Comparison of ENCODE assay signal across 8 mouse cellular contexts in genomic region chr6:43021967-43022366, GRCm38 (mm10).
A peak's percentile ranks its signal among the peaks of the same experiment; 100 is the strongest.
DNase-seq lines count a peak whose midpoint lies in the region; ATAC-seq and TF ChIP-seq lines count a peak whose summit lies in the region.

No protein-coding gene starts in this region.

- H3K27me3 ChIP-seq in heart, adult 2 months (ENCODE audit: control insufficient read depth, insufficient read depth, low read length): no peaks in the 10 kb centered on the region
- H3K27me3 ChIP-seq in midbrain, embryonic 10.5 days (ENCODE audit: low read depth, poor library complexity, severe bottlenecking): no peaks in the 10 kb centered on the region
- no peaks in the 10 kb centered on the region for H3K27me3 ChIP-seq in midbrain, embryonic 16.5 days (ENCODE audit: control insufficient read depth, insufficient read depth, low read depth, low read length)

- H3K4me2 ChIP-seq in midbrain, embryonic 16.5 days (ENCODE audit: low read length): no peak overlapping the region

- no peaks in the 10 kb centered on the region for H3K4me1 ChIP-seq in heart, adult 2 months (ENCODE audit: control insufficient read depth, insufficient read depth, low read length)
- no peaks in the 10 kb centered on the region for H3K4me1 ChIP-seq in midbrain, embryonic 10.5 days
- H3K4me1 ChIP-seq in midbrain, embryonic 16.5 days (ENCODE audit: control insufficient read depth, insufficient read depth, low read length): no peaks in the 10 kb centered on the region
- no peaks in the 10 kb centered on the region for H3K4me1 ChIP-seq in bone marrow, adult 2 months (ENCODE audit: control insufficient read depth, insufficient read depth, low read length)

- intact Hi-C loops in heart, adult 2 months (cut with DNase I): loop anchor here (5.0 kb wide), 1 partner anchor 275 kb away; no protein-coding TSS in a partner anchor
- intact Hi-C loops in left cerebral cortex, postnatal 25 days (cut with DNase I): loop anchor here (2.0 kb wide), 1 partner anchor 275 kb away; no protein-coding TSS in a partner anchor

- peak; percentile 79 for TF ChIP-seq CTCF in heart, adult 2 months (IDR thresholded peaks at IDR 0.05)
- TF ChIP-seq CTCF in bone marrow, adult 2 months (IDR thresholded peaks at IDR 0.05; ENCODE audit: control insufficient read depth, insufficient read depth, low read length): peak; percentile 18; the same call in 1 of the 2 replicates

- no peak for TF ChIP-seq POLR2A in heart, adult 2 months (IDR thresholded peaks at IDR 0.05; ENCODE audit: insufficient read depth, low read depth, low read length)
- TF ChIP-seq POLR2A in bone marrow, adult 2 months (IDR thresholded peaks at IDR 0.05; ENCODE audit: borderline replicate concordance, control insufficient read depth, low read depth, low read length): no peak

- H3K9me3 ChIP-seq in midbrain, embryonic 10.5 days (replicated peaks): no peaks in the 10 kb centered on the region
- H3K9me3 ChIP-seq in midbrain, embryonic 16.5 days (replicated peaks; ENCODE audit: control insufficient read depth, low read length, poor library complexity, severe bottlenecking): no peaks in the 10 kb centered on the region

- H3K4me3 ChIP-seq in heart, adult 2 months: no peak overlapping the region
- no peak overlapping the region for H3K4me3 ChIP-seq in midbrain, embryonic 10.5 days
- no peak overlapping the region for H3K4me3 ChIP-seq in midbrain, embryonic 16.5 days (ENCODE audit: low read depth, low read length)
- H3K4me3 ChIP-seq in bone marrow, adult 2 months (replicated peaks; ENCODE audit: control insufficient read depth, low read depth, low read length): no peak overlapping the region

- no peaks in the 10 kb centered on the region for H3K36me3 ChIP-seq in heart, adult 2 months (ENCODE audit: control insufficient read depth, insufficient read depth, low read length)
- H3K36me3 ChIP-seq in midbrain, embryonic 10.5 days: no peaks in the 10 kb centered on the region
- H3K36me3 ChIP-seq in midbrain, embryonic 16.5 days (ENCODE audit: control insufficient read depth, insufficient read depth, low read length): no peaks in the 10 kb centered on the region

- 5% methylated on average over 5 of the region's 5 CpGs for WGBS in heart, adult 2 months
- WGBS in midbrain, embryonic 10.5 days: 13% methylated on average over 5 of the region's 5 CpGs
- 10% methylated on average over 5 of the region's 5 CpGs for WGBS in midbrain, embryonic 16.5 days
- 7% methylated on average over 5 of the region's 5 CpGs for WGBS in bone marrow, adult 2 months

- H3K27ac ChIP-seq in heart, adult 2 months: no peak overlapping the region
- H3K27ac ChIP-seq in midbrain, embryonic 10.5 days (replicated peaks): no peak overlapping the region
- H3K27ac ChIP-seq in midbrain, embryonic 16.5 days (ENCODE audit: low read length): no peak overlapping the region
- H3K27ac ChIP-seq in bone marrow, adult 2 months (ENCODE audit: control insufficient read depth, insufficient read depth, low read depth, low read length, poor library complexity): no peak overlapping the region

- no peak for ATAC-seq in midbrain, embryonic 16.5 days
- no peak for ATAC-seq in granulocyte monocyte progenitor cell, adult 5-6 weeks (replicated peaks; ENCODE audit: poor library complexity, severe bottlenecking)

- H3K9ac ChIP-seq in heart, adult 2 months (ENCODE audit: low read depth, low read length): no peak overlapping the region
- no peak overlapping the region for H3K9ac ChIP-seq in midbrain, embryonic 16.5 days (ENCODE audit: low read depth, low read length)

- no peak for TF ChIP-seq EP300 in heart, adult 2 months (IDR thresholded peaks at IDR 0.05; ENCODE audit: insufficient read depth, low read depth, low read length)

- no peaks in the 10 kb centered on the region for H3K79me2 ChIP-seq in heart, adult 2 months (replicated peaks; ENCODE audit: control insufficient read depth, insufficient read depth, low read length)

- no peak for DNase-seq in heart, adult 2 months
- no peak for DNase-seq in heart, adult 11 months
- peak; percentile 16 for DNase-seq in midbrain, embryonic 10.5 days (ENCODE audit: low spot score)
- peak; percentile 11 to 38 for DNase-seq in left cerebral cortex, postnatal 25 days (ENCODE audit: low spot score in 2 of 2)
- DNase-seq in thymus, adult 18-20 months: no peak

Comparison
In these comparisons a context has a peak if more than half of its experiments do, and no peak if none do; other contexts are left out.
1. DNase-seq: peak in midbrain, embryonic 10.5 days (single experiment) and left cerebral cortex, postnatal 25 days (2 of 2); none in heart, adult 2 months (0 of 2), heart, adult 11 months (single experiment) and thymus, adult 18-20 months (0 of 2).